Mouse (Mus musculus) lung, adult 2 months (tissue): Measurements from ENCODE around the gene Camkmt. TPM values are rescaled to one million over a fixed set of nuclear protein-coding genes. Genes with fewer than 3 reads are reported as not detected.

Experiments used
- DNase-seq: peaks from one replicate; pipeline ENCODE4 v3.0.0; 2022
- H3K4me1 ChIP-seq: fragments of 200-500 bp; 2 replicates; pipeline ENCODE4 v1.6.1; 2011; ENCODE audit warnings: low read length; ENCODE audit not compliant: control insufficient read depth, insufficient read depth
- H3K4me3 ChIP-seq: fragments of 200-500 bp; replicated peaks from 2 replicates; pipeline ENCODE3; 2011; ENCODE audit warnings: low read depth, mild to moderate bottlenecking, control low read depth, low read length; ENCODE audit errors: extremely low read depth
- CTCF ChIP-seq: fragments of 200-500 bp; IDR thresholded peaks from 2 replicates; pipeline ENCODE4 v1.5.1; 2011; ENCODE audit warnings: mild to moderate bottlenecking, low read length, control low read depth; ENCODE audit not compliant: insufficient read depth
- POLR2A ChIP-seq: fragments of 200-500 bp; IDR thresholded peaks from 2 replicates; pipeline ENCODE4 v1.6.1; 2011; ENCODE audit warnings: low read depth, mild to moderate bottlenecking, control low read depth, low read length, borderline replicate concordance; ENCODE audit errors: extremely low read depth
- WGBS: fragments of 180-500 bp; shearing (Covaris S2); methylation state at CpG from one replicate; pipeline ENCODE4 v1.1.7; 2018; 5-methylcytosine and 5-hydroxymethylcytosine counted together
- polyA plus RNA-seq: library from polyadenylated mRNA; depleted of rRNA; stranded (reverse); fragments of >200 nt; gene quantifications from 2 replicates; pipeline ENCODE4 v1.2.3, GENCODE M21; 2012

Gene Camkmt
- polyA plus RNA-seq, 1 experiment, result 1.8 TPM

DNA sequence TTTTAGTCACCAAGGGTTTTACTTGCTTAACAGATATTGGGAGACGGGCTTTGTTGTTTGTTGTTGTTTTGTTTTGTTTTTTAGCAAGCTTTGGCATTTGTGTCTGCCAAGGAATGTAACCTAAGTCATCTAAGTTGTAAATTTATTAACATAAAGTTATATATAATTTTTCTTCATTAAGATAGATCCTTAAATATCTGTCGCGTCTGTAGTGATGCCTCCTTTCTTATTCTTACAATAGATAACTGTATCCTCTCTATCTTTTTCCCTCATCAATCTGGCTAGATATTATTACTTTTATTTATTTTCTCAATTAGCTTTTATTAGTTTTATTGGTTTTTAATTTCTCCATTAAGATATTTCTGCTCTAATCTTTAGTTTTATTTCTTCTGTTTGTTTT lies 213.3 kb downstream of the Camkmt start:
- no peak for DNase-seq
- WGBS, result 95% methylated on average over 3 of the region's 3 CpGs
- H3K4me3 ChIP-seq, result no peak overlapping the region
- H3K4me1 ChIP-seq, result no peaks in the 10 kb centered on the region
- TF ChIP-seq POLR2A (no peak), CTCF (no peak)

DNA sequence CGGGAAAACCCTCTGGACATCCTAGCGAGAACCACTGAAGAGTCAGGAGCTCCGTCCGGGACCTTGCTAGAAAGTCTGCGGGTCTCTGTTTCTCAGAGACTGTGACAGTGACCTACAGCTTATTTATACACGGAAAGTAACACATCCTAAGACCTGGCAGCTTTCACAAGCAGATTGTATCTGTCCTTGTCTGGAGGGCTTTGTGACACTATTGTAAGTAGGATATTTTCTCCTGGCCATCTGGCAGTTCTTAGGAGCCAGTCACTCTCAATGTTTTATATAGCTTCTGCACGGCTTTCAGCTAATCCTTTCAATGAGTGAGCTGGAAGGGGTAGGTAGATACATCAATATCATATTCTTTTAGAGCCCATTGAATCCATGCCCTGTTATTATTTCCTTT lies 218.2 kb downstream of the Camkmt start:
- TF ChIP-seq CTCF (no peak), POLR2A (no peak)
- H3K4me3 ChIP-seq, result no peak overlapping the region
- no peak for DNase-seq
- 75% methylated on average over 7 of the region's 7 CpGs for WGBS
- no peaks in the 10 kb centered on the region for H3K4me1 ChIP-seq

DNA sequence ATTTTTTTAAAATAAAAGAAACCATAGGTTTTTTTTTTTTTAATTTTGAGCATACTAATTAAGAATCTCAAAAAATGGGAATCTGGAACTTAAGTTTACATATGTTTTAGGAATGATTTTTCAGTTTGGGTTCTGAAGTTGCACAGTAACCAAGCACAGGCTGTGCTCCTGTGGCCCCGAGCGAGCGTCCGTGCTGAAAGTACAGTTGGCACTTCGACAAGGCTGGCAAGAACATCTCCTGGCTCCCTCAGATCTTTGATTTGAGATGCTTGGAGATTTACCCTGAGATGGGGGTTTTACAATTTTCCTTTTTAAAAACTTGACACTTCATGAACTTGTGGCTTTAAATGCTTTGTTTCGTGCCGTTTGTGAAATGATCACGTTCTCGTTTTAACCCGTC lies 218.7 kb downstream of the Camkmt start:
- TF ChIP-seq POLR2A (no peak), CTCF (no peak)
- H3K4me1 ChIP-seq, result no peaks in the 10 kb centered on the region
- no peak overlapping the region for H3K4me3 ChIP-seq
- no peak for DNase-seq
- WGBS, result 84% methylated on average over 10 of the region's 10 CpGs

DNA sequence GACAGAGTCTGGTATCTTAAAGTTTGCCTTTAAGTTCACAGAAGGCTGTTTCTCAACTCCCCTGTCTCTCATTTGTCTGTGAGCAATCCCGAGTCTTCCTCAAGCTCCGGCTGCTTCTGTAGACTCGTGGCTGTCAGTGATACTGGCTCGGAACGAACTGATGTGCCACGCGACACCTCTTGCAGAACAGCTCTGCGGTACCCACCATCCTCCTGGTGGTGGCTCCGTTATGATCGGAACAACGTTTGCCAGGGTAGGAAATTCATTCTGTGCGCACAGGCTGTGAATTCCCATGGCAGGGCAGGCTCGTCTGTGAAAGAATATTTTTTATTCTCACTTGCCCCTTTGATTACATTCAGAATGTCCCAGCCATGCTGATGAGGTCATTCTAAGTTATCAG lies 221.0 kb downstream of the Camkmt start:
- TF ChIP-seq POLR2A (no peak), CTCF (no peak)
- Histone ChIP-seq H3K4me3 (no peak overlapping the region), H3K4me1 (no peaks in the 10 kb centered on the region)
- no peak for DNase-seq
- WGBS, result 71% methylated on average over 13 of the region's 13 CpGs

DNA sequence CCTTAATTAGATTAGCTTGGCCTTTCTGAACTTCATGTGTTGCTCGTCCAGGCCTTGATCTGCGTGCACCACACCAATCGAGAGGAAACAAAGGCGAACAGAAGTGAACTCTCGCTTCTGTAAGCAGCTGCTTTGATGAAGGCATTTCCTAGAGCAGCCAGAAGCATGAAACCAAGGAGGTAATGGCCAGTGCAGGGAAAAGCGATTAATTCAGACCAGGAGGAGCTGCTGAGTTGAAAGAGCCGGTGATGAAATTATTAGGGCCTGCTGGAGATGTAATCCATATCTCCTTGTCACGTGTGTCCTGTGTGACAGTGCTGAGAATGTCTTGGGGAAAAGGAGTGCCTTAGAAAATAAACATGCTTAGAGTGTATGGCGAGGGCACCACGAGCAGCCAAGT lies 228.0 kb downstream of the Camkmt start:
- 63% methylated on average over 10 of the region's 10 CpGs for WGBS
- Histone ChIP-seq H3K4me1 (no peaks in the 10 kb centered on the region), H3K4me3 (no peak overlapping the region)
- TF ChIP-seq CTCF, result no peak
- DNase-seq, result no peak

DNA sequence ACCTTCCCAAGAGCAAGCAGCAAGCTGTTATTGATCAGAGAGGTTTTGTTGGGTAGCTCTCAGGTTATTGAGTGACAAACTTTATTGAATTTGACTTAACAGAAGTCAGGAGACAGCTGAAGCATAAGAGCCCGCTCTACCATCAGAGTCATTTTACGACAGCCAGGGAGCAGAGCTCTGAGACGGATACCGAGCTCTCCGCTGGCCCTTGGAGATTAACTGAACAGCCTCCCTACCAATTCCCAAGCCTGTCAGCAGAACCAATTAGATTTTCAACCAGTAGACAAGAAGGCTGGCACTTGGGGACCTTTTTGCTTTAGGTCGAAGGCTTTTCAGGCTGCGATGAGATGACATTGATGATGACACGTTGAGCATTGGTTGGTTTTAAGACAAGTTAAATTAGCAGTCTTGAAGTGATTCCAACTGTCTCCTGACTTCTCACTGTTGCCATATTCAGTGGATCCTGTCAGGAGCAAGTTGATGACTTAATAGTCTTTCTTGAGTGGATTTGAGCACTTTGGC lies 229.5 kb downstream of the Camkmt start:
- TF ChIP-seq POLR2A, result no peak
- TF ChIP-seq CTCF, result no peak
- Histone ChIP-seq H3K4me3 (no peak overlapping the region), H3K4me1 (no peaks in the 10 kb centered on the region)
- WGBS, result 77% methylated on average over 8 of the region's 8 CpGs
- DNase-seq, result no peak

DNA sequence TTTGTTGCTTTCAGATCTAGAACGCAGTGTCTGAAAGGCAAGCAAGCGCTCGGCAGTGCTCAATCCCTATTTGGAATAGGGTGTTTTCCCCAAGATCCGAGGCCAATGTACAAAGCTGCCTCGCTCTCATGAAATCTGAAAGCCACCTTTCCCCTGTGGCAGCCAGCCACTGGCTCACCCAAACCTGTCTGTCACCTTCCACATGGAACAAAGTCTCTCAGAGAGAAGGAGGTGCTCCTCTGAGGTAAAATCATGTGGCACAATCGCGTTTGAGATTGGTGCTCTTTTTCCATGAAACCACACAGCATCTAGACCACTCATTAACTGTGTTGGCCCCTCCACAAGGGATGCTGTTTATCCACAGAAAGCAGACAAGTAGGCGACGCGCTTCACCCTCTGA lies 238.5 kb downstream of the Camkmt start:
- DNase-seq, result no peak
- Histone ChIP-seq H3K4me3 (no peak overlapping the region), H3K4me1 (no peaks in the 10 kb centered on the region)
- no peak for TF ChIP-seq CTCF
- no peak for TF ChIP-seq POLR2A
- 86% methylated on average over 10 of the region's 10 CpGs for WGBS

DNA sequence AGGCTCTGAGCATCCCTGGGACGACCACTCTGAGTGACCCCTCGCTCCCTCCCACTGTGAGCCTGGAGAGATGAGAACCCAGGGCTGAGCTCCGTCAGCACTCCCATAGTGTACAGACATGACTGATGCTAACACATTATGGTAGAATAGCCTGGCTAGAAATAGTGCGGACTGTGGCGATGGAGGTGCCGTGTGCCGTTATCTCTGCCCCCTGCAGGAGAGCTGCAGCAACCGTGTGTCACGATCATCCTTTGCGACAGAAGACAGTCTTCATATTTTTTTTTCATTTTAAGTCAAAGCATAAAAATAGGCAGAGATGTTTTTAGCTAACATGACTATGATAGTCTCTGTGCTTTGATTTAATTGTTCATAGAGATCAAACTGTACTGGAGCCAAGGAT lies 245.1 kb downstream of the Camkmt start:
- WGBS, result 81% methylated on average over 10 of the region's 10 CpGs

DNA sequence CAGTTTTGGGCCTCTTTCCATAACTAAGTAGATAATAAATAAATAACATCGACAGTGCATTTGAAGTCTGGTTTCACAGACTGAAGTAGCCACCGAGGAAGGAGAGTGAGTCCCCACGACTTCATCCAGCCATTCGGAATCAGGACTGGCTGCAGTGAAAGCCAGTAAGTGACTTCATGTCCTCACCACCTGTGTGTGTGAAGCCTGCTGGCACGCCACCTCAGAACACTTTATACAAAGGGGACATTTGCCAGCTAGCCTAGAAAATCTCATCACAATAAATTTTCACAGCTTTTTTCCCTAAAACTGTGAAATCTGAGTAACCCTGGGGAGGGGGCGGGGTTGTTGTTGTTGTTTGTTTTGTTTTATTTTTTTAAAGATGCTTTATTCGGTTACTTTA lies 247.3 kb downstream of the Camkmt start:
- TF ChIP-seq POLR2A (no peak), CTCF (no peak)
- Histone ChIP-seq H3K4me3 (no peak overlapping the region), H3K4me1 (no peaks in the 10 kb centered on the region)
- 80% methylated on average over 7 of the region's 7 CpGs for WGBS
- no peak for DNase-seq

More for the DNA sequence above, 245.1 kb downstream of the Camkmt start:
- no peak for DNase-seq
- Histone ChIP-seq H3K4me1 (no peaks in the 10 kb centered on the region), H3K4me3 (no peak overlapping the region)
- TF ChIP-seq CTCF (no peak), POLR2A (no peak)

DNA sequence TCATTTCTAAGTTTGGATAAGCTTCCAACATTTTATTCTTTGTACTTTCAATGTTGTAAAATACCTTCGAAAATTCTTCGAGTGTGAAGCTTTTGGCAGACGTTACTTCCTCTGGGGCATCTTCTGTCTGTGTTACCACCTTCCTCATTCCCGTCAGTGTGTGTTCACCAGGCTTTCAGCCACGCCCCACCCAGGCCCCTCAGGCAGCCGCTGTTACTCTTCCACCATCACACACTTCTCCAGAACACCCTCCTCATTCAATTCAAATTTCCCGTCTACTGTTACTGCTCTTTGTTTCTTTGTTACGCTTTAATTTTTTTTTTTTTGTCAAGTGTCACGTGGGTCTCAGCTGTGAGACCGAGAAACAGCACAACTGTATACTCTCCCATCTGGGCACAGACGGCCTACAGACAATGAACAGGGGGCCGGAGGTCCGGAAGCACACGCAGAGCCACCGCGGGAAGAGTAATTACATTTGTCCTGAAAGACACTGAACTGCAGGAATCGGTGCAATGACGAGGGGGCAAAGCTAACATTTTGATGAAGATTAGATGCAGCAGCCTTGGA lies 250.9 kb downstream of the Camkmt start:
- TF ChIP-seq POLR2A (no peak), CTCF (no peak)
- H3K4me3 ChIP-seq, result no peak overlapping the region
- WGBS, result 69% methylated on average over 18 of the region's 18 CpGs
- no peak for DNase-seq
- no peaks in the 10 kb centered on the region for H3K4me1 ChIP-seq
